Mouse (Mus musculus) heart, postnatal 14 days (tissue): ENCODE measurements around the gene Fam107b. TPM values are rescaled to one million over a fixed set of nuclear protein-coding genes. Genes with fewer than 3 reads are reported as not detected.
"Not testable (repeated sequence)": the region's sequence is repeated elsewhere in the genome, so short reads cannot be mapped to it uniquely, and the experiment has no call there.

Experiments
- DNase-seq, 2 experiments: peaks; one replicate each; pipeline ENCODE4 v3.0.0; 2021 to 2022
- intact Hi-C: fragments of 180-260 bp; cut with DNase I; formaldehyde crosslinking; loops from one replicate; pipeline ENCODE4 v1.15.1; 2025
- total RNA-seq, 2 experiments: library from RNA; stranded (reverse); gene quantifications; 2 replicates each; pipeline ENCODE4 v1.2.3; 2021

Fam107b gene
- total RNA-seq, 2 experiments from 2014 or later, result 10.2 to 14.1 TPM

- DNase-seq, result no peak
- intact Hi-C loops, result no loop called here
Measured at GRCm38 (mm10) chr2:3707236-3707635, 136.9 kb downstream of the Fam107b start.

GRCm38 (mm10) chr2:3708621-3709020, 138.3 kb downstream of the Fam107b start:
- intact Hi-C loops, result no loop called here
- no peak for DNase-seq

- intact Hi-C loops, result loop anchor here (5.0 kb wide), 1 partner anchor 57 kb away; no protein-coding TSS in a partner anchor
- DNase-seq, result no peak
Measured at GRCm38 (mm10) chr2:3709882-3710281, 139.6 kb downstream of the Fam107b start.

GRCm38 (mm10) chr2:3710521-3710920, 140.2 kb downstream of the Fam107b start:
- intact Hi-C loops, result loop anchor here (5.0 kb wide), 1 partner anchor 57 kb away; no protein-coding TSS in a partner anchor
- no peak for DNase-seq

- no peak for DNase-seq
- intact Hi-C loops, result loop anchor here (5.0 kb wide), 1 partner anchor 55 kb away; no protein-coding TSS in a partner anchor
Measured at GRCm38 (mm10) chr2:3712369-3713042, 142.2 kb downstream of the Fam107b start.

GRCm38 (mm10) chr2:3713212-3713681, 143.0 kb downstream of the Fam107b start:
- peak; percentile 94 to 98 for DNase-seq
- intact Hi-C loops, result loop anchor here (5.0 kb wide), 1 partner anchor 54 kb away; no protein-coding TSS in a partner anchor

GRCm38 (mm10) chr2:3713682-3714361, 143.5 kb downstream of the Fam107b start:
- intact Hi-C loops, result loop anchor here (5.0 kb wide), 1 partner anchor 53 kb away; no protein-coding TSS in a partner anchor
- peak; percentile 47 to 53 for DNase-seq

- intact Hi-C loops, result loop anchor here (5.0 kb wide), 1 partner anchor 53 kb away; no protein-coding TSS in a partner anchor
- DNase-seq, result no peak
Measured at GRCm38 (mm10) chr2:3714511-3714910, 144.2 kb downstream of the Fam107b start.

- no peak for DNase-seq
- intact Hi-C loops, result no loop called here
Measured at GRCm38 (mm10) chr2:3715424-3715823, 145.1 kb downstream of the Fam107b start.

GRCm38 (mm10) chr2:3717268-3717667, 147.0 kb downstream of the Fam107b start:
- intact Hi-C loops, result no loop called here
- no peak for DNase-seq

- intact Hi-C loops, result no loop called here
- no peak for DNase-seq
Measured at GRCm38 (mm10) chr2:3717847-3718246, 147.6 kb downstream of the Fam107b start.

- DNase-seq, intact Hi-C loops: not testable (repeated sequence)
Measured at GRCm38 (mm10) chr2:3719436-3720121, 149.3 kb downstream of the Fam107b start.

GRCm38 (mm10) chr2:3721107-3721506, 150.8 kb downstream of the Fam107b start:
- intact Hi-C loops, result no loop called here
- DNase-seq, result no peak

- intact Hi-C loops, result no loop called here
- DNase-seq, result no peak
Measured at GRCm38 (mm10) chr2:3721974-3722373, 151.7 kb downstream of the Fam107b start.

GRCm38 (mm10) chr2:3723391-3724106, 153.3 kb downstream of the Fam107b start:
- intact Hi-C loops, result no loop called here
- DNase-seq, result no peak

- DNase-seq, result no peak
- intact Hi-C loops, result no loop called here
Measured at GRCm38 (mm10) chr2:3726501-3727078, 156.3 kb downstream of the Fam107b start.

- DNase-seq, result no peak
- intact Hi-C loops, result no loop called here
Measured at GRCm38 (mm10) chr2:3727225-3727930, 157.1 kb downstream of the Fam107b start.

- intact Hi-C loops, result no loop called here
- no peak for DNase-seq
Measured at GRCm38 (mm10) chr2:3728090-3728489, 157.8 kb downstream of the Fam107b start.

- intact Hi-C loops, result no loop called here
- DNase-seq, result no peak
Measured at GRCm38 (mm10) chr2:3729586-3729985, 159.3 kb downstream of the Fam107b start.
